Mouse (Mus musculus): ENCODE data around the gene Rbm19. TPM values are rescaled to one million over a fixed set of nuclear protein-coding genes. Genes with fewer than 3 reads are reported as not detected.

The Rbm19 gene
- polyA plus RNA-seq, 1 experiment, result 24.7 TPM

DNA sequence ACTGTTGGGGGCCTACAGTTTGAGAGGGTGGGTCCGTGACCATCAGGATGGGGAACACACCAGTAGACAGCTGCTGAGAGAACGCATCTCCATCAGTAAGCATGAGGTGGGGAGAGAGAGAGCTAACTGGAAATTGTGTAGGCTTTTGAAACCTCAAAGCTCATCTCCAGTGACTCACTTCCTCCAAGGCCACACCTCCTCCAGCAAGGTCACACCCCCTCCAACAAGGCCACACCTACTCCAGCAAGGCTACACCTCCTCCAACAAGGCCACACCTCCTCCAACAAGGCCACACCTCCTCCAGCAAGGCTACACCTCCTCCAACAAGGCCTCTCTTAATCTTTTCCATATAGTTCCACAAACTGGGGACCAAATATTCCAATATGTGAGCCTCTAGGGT, 13.9 kb downstream of the Rbm19 start:
- peaks cover 89% of the 10 kb centered on the region for H3K36me3 ChIP-seq (replicated peaks; ENCODE audit: low read length)
- no peaks in the 10 kb centered on the region for H3K9me3 ChIP-seq
- peaks cover 74% of the 10 kb centered on the region for H3K4me1 ChIP-seq

DNA sequence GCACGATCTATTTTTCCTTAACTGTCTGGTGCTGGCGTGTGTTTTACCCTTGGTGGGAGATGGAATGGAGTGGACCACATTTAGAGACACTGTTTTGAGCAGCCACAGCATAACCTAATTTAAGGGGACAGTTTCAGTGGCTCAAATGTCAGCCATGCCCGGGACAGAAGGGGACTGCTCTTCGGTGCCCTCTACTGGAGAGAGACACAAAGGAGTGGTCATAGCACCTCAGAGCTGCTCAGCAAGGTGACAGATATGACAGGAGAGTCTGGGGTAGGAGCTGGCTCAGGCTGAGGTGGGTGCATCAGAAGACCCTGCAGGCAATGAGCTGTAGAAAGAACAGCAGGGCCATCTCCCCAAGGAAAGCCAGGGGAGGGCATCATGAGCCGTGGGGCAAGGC, 15.3 kb downstream of the Rbm19 start:
- Histone ChIP-seq H3K4me1 (peaks cover 88% of the 10 kb centered on the region), H3K27me3 (replicated peaks) (no peaks in the 10 kb centered on the region), H3K36me3 (replicated peaks; ENCODE audit: low read length) (peaks cover 76% of the 10 kb centered on the region), H3K9me3 (no peaks in the 10 kb centered on the region), H3K4me3 (replicated peaks) (no peak overlapping the region)
- no peak for TF ChIP-seq FLI1 (IDR thresholded peaks at IDR 0.05; ENCODE audit: low read length)
- no peak for TF ChIP-seq GATA1 (IDR thresholded peaks at IDR 0.05; ENCODE audit: borderline replicate concordance, low read length)

More for the DNA sequence above, 13.9 kb downstream of the Rbm19 start:
- TF ChIP-seq GATA1 (IDR thresholded peaks at IDR 0.05; ENCODE audit: borderline replicate concordance, low read length) (no peak), FLI1 (IDR thresholded peaks at IDR 0.05; ENCODE audit: low read length) (no peak)
- H3K4me3 ChIP-seq (replicated peaks), result no peak overlapping the region
- H3K27me3 ChIP-seq (replicated peaks), result no peaks in the 10 kb centered on the region

DNA sequence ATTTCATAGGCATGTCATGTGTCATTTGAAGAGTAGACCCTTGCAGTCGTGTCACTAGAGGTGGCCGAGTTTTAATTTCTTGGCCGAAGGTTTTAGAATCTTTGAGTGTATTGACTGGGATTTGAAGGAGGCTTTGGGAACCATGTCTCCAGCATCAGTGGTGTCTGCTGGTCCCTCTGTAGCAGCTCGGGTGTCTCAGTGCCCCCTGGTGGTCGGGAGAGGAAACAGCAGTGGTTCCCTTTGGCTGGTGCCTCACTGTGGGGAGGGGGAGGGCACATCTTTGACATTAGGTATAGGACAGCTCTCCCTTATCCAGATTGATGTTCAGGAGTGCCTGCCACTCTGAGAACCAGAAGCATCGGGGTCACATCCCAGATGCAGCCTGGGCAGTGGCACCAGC, 17.7 kb downstream of the Rbm19 start:
- Histone ChIP-seq H3K36me3 (replicated peaks; ENCODE audit: low read length) (peaks cover 67% of the 10 kb centered on the region), H3K9me3 (no peaks in the 10 kb centered on the region), H3K27me3 (replicated peaks) (no peaks in the 10 kb centered on the region), H3K4me3 (replicated peaks) (no peak overlapping the region), H3K4me1 (peaks cover 95% of the 10 kb centered on the region)
- TF ChIP-seq FLI1 (IDR thresholded peaks at IDR 0.05; ENCODE audit: low read length) (no peak), GATA1 (IDR thresholded peaks at IDR 0.05; ENCODE audit: borderline replicate concordance, low read length) (no peak)

DNA sequence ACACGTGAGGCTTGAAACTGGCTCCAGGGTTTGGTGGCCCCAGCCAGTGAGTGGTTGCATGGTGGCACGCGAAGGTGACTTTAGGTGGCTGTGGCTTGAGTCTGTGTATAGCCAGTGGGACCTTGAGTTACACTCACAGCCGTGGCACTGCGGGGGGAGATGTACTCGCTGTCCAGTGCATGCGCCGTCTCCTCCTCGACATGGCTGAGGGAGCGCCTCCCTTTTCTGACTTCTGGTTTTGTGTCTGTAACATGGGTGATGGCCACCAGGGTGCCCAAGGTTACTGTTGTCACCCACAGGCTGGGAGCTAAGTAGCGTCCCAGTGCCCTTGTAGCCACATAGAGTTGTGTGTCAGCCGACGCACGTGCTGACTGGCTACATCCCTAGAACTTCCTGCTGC, 19.1 kb downstream of the Rbm19 start:
- TF ChIP-seq FLI1 (IDR thresholded peaks at IDR 0.05; ENCODE audit: low read length) (no peak), GATA1 (IDR thresholded peaks at IDR 0.05; ENCODE audit: borderline replicate concordance, low read length) (no peak)
- H3K27me3 ChIP-seq (replicated peaks), result no peaks in the 10 kb centered on the region
- peaks cover 65% of the 10 kb centered on the region for H3K36me3 ChIP-seq (replicated peaks; ENCODE audit: low read length)
- peaks cover 87% of the 10 kb centered on the region for H3K4me1 ChIP-seq
- H3K4me3 ChIP-seq (replicated peaks), result peak overlapping the region; percentile 7
- H3K9me3 ChIP-seq, result no peaks in the 10 kb centered on the region

DNA sequence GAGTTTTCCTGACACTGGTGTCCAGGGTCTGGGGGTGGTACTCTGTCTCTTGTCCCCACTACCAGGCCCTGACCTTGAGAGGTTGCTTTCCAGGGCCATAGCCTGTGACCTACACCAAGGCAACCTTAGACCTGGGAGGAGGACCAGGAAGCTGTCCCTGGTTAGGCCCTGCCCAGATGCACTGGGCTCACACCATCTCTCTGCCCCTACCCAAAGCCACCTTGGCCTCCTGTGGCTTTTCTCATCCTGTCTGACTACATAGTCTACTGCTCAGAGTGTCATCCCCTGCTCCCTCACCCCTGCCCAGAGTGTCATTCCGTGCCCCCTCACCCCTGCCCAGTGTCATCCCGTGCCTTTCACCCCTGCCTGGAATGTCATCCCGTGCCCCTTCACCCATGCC, 19.6 kb downstream of the Rbm19 start:
- Histone ChIP-seq H3K9me3 (no peaks in the 10 kb centered on the region), H3K4me1 (peaks cover 82% of the 10 kb centered on the region), H3K4me3 (replicated peaks) (peak overlapping the region; percentile 85), H3K27me3 (replicated peaks) (no peaks in the 10 kb centered on the region), H3K36me3 (replicated peaks; ENCODE audit: low read length) (peaks cover 65% of the 10 kb centered on the region)
- no peak for TF ChIP-seq GATA1 (IDR thresholded peaks at IDR 0.05; ENCODE audit: borderline replicate concordance, low read length)
- TF ChIP-seq FLI1 (IDR thresholded peaks at IDR 0.05; ENCODE audit: low read length), result no peak

DNA sequence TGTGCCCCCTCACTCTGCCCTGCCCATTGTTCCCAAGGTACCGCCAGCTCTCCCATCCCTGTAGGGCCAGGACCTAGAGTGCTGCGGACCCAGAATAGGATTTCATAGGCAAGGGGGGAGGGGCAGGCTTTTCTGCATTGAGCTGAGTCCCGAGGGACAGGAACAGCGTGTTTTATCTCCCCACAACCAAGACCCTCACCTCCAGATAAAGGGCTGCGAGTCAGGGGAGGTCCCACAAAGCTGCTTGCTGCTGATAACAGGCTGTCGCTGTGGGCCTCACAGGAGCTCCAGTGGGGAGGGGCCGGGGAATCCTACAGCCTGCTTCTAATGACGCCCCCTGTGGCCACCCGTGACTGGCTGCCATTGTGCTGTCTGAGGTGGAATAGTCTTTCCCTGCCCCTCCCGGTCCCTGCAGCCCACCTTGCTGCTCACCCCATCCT, 20.0 kb downstream of the Rbm19 start:
- H3K4me3 ChIP-seq (replicated peaks), result peak overlapping the region; percentile 85
- no peaks in the 10 kb centered on the region for H3K27me3 ChIP-seq (replicated peaks)
- no peak for TF ChIP-seq FLI1 (IDR thresholded peaks at IDR 0.05; ENCODE audit: low read length)
- TF ChIP-seq GATA1 (IDR thresholded peaks at IDR 0.05; ENCODE audit: borderline replicate concordance, low read length), result no peak
- peaks cover 78% of the 10 kb centered on the region for H3K4me1 ChIP-seq
- H3K9me3 ChIP-seq, result no peaks in the 10 kb centered on the region
- H3K36me3 ChIP-seq (replicated peaks; ENCODE audit: low read length), result peaks cover 65% of the 10 kb centered on the region

DNA sequence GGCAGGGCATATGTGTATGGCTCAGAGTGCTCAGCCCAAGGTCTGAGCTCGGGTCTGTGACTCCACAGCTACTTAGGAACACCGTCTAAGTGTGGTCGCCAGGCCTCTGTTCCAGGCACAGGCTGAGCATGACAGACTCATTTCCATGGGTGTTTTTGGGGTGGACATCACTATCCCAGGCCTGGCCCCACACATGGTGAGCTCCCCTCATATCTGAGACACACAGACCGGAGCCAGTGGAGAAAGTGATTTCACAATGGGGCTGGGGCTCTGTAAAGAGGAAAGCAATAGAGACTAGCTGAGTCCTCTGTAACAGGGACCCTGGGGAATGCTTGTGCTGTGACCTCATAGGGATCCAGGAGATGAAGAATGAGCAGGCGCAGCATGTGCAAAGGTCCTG, 20.8 kb downstream of the Rbm19 start:
- H3K4me3 ChIP-seq (replicated peaks), result no peak overlapping the region
- TF ChIP-seq FLI1 (IDR thresholded peaks at IDR 0.05; ENCODE audit: low read length) (no peak), GATA1 (IDR thresholded peaks at IDR 0.05; ENCODE audit: borderline replicate concordance, low read length) (no peak)
- H3K27me3 ChIP-seq (replicated peaks), result no peaks in the 10 kb centered on the region
- peaks cover 70% of the 10 kb centered on the region for H3K4me1 ChIP-seq
- H3K9me3 ChIP-seq, result no peaks in the 10 kb centered on the region
- peaks cover 66% of the 10 kb centered on the region for H3K36me3 ChIP-seq (replicated peaks; ENCODE audit: low read length)

DNA sequence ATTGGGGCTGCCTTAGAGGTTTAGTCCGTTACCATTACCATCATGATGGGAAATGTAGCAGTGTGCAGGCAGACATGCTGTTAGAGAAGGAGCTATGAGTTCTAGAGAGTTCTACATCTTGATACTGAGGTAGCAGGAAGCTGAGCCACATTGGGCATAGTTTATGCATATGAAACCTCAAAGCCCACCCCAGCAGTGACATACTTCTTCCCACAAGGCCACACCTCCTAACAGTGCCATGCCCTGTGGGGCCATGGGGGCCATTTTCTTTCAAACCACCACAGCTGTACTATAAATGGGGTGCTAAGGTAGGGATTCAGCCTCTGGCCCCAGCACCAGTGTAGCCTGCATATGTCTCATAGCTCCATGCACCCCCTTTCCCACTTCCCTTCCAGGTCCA, 21.6 kb downstream of the Rbm19 start:
- Histone ChIP-seq H3K9me3 (no peaks in the 10 kb centered on the region), H3K36me3 (replicated peaks; ENCODE audit: low read length) (peaks cover 66% of the 10 kb centered on the region), H3K4me3 (replicated peaks) (peak overlapping the region; percentile 11), H3K27me3 (replicated peaks) (no peaks in the 10 kb centered on the region), H3K4me1 (peaks cover 67% of the 10 kb centered on the region)
- TF ChIP-seq FLI1 (IDR thresholded peaks at IDR 0.05; ENCODE audit: low read length) (no peak), GATA1 (IDR thresholded peaks at IDR 0.05; ENCODE audit: borderline replicate concordance, low read length) (no peak)

DNA sequence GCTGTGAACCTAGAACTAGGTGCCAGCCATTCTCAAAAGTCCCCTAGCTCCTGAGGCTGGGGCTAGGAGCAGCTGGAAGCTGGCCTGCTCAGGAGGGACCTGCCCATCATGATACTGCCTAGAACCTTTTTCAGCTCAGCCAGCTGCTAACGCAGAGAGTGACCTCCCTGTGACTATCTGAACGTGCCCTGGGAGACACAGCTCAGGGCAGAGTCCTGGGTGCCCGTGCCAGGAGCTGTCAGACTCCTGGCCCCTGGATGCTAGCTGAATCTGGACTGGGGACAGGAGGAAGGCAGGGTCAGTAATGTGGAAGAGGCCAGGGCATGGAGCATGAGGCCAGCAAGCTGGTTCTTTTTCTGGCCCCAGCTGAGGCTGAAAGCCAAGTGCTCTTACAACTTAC, 22.1 kb downstream of the Rbm19 start:
- TF ChIP-seq GATA1 (IDR thresholded peaks at IDR 0.05; ENCODE audit: borderline replicate concordance, low read length), result no peak
- no peak for TF ChIP-seq FLI1 (IDR thresholded peaks at IDR 0.05; ENCODE audit: low read length)
- peaks cover 64% of the 10 kb centered on the region for H3K4me1 ChIP-seq
- no peaks in the 10 kb centered on the region for H3K9me3 ChIP-seq
- peaks cover 66% of the 10 kb centered on the region for H3K36me3 ChIP-seq (replicated peaks; ENCODE audit: low read length)
- no peak overlapping the region for H3K4me3 ChIP-seq (replicated peaks)
- H3K27me3 ChIP-seq (replicated peaks), result no peaks in the 10 kb centered on the region

DNA sequence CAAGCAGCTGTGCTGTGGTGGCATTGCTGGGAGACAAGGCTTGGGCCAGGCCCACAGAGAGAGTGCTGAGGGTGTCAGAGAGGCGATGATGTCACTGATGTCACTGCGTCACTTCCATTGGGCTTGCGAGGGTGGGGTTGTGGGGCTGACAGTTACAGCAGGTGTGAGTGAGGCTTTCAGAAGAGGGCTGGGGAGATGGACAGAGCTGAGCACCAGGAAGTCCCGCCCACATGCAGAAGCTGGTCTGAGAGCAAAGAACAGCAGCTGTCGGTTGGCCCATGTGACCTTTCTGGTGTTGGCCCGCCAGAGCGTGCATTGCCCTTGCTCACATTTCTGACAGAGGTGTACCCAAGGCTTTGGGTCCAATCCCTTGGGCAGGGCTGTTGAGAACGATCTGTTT, 23.0 kb downstream of the Rbm19 start:
- H3K4me1 ChIP-seq, result peaks cover 60% of the 10 kb centered on the region
- no peak overlapping the region for H3K4me3 ChIP-seq (replicated peaks)
- peaks cover 71% of the 10 kb centered on the region for H3K36me3 ChIP-seq (replicated peaks; ENCODE audit: low read length)
- no peaks in the 10 kb centered on the region for H3K27me3 ChIP-seq (replicated peaks)
- no peaks in the 10 kb centered on the region for H3K9me3 ChIP-seq
- no peak for TF ChIP-seq FLI1 (IDR thresholded peaks at IDR 0.05; ENCODE audit: low read length)
- no peak for TF ChIP-seq GATA1 (IDR thresholded peaks at IDR 0.05; ENCODE audit: borderline replicate concordance, low read length)

DNA sequence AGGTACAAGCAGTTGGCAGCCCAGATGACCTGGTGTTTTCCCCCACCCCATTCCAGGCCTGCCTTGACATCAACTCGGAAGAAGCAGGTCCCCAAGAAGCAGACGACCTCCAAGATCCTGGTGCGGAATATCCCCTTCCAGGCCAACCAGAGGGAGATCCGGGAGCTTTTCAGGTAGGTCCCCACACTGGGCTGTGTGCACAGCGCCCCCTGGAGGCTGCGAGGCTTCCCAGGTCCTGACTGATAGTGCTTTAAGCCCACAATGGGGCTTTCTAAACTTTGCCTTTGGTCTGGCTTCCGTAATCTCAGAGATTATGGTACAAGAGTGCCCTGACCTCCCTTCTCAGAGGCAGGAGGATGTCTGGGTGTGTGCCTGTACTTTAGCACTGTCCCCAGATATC, 27.7 kb downstream of the Rbm19 start:
- Histone ChIP-seq H3K27me3 (replicated peaks) (no peaks in the 10 kb centered on the region), H3K9me3 (no peaks in the 10 kb centered on the region), H3K4me1 (peaks cover 25% of the 10 kb centered on the region), H3K36me3 (replicated peaks; ENCODE audit: low read length) (peaks cover 90% of the 10 kb centered on the region), H3K4me3 (replicated peaks) (no peak overlapping the region)
- TF ChIP-seq FLI1 (IDR thresholded peaks at IDR 0.05; ENCODE audit: low read length), result no peak
- TF ChIP-seq GATA1 (IDR thresholded peaks at IDR 0.05; ENCODE audit: borderline replicate concordance, low read length), result no peak

Data from megakaryocyte, embryonic 14.5 days (primary cell).